In the genomic region with DNA sequence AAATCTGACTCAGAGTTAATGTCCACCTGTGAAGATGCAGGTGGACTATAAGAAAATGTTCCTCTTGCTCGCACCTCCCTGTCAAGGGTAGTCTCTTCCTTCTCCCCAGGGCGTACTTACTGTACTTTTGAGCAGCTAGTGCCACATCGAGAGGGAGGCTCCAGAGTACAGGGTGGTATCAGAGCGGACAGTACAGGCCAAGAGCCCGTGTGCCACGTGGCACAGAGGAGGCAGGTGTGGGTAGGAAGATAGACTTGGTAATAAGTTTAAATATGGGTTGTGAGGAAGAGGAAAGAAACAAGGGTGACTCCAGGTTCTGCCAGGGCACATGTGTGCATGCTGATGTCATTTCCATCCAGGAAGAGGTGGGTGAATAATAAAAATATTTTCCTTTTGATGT, we compare ENCODE assay signal across 22 mouse cellular contexts. TPM values are rescaled to one million over a fixed set of nuclear protein-coding genes. Genes with fewer than 3 reads are reported as not detected.
"Had no signal": no experiment of that assay in that cellular context is flagged by ENCODE, and none has a peak within 500 bp of the region (broad histone marks: within the 10 kb centered on the region; RNA-seq: fewer than 3 reads in every experiment).

No protein-coding gene starts in this region.

- H3K27me3 ChIP-seq: liver, embryonic 15.5 days; lung, embryonic 15.5 days; megakaryocyte, embryonic 14.5 days; midbrain, embryonic 12.5 days; neural tube, embryonic 12.5 days had no signal

- H3K9ac ChIP-seq: liver, embryonic 15.5 days; liver, postnatal 0 days; lung, embryonic 15.5 days; midbrain, embryonic 12.5 days; neural tube, embryonic 12.5 days had no signal

- H3K4me1 ChIP-seq: liver, embryonic 15.5 days; lung, embryonic 15.5 days; midbrain, embryonic 12.5 days; neural tube, embryonic 12.5 days had no signal

- ATAC-seq: liver, postnatal 0 days; lung, postnatal 0 days; midbrain, embryonic 16.5 days had no signal

- H3K4me2 ChIP-seq: liver, embryonic 15.5 days; lung, embryonic 15.5 days; midbrain, embryonic 12.5 days; neural tube, embryonic 12.5 days had no signal

- H3K27ac ChIP-seq: liver, embryonic 15.5 days; lung, embryonic 15.5 days; macrophage; midbrain, embryonic 12.5 days; neural tube, embryonic 12.5 days had no signal

- H3K4me3 ChIP-seq: liver, embryonic 15.5 days; lung, embryonic 15.5 days; megakaryocyte, embryonic 14.5 days; midbrain, embryonic 12.5 days; neural tube, embryonic 12.5 days had no signal

- DNase-seq: liver, postnatal 0 days; lung, adult 2 months; lung, postnatal 14 days; lung, postnatal 36 days; midbrain, embryonic 14.5 days; right cerebral cortex, postnatal 14 days; spleen, adult 18-20 months; thymus, adult 18-20 months; thymus, postnatal 14 days; thymus, postnatal 36 days had no signal

- H3K9me3 ChIP-seq: liver, embryonic 15.5 days; lung, embryonic 15.5 days; megakaryocyte, embryonic 14.5 days; midbrain, embryonic 12.5 days; neural tube, embryonic 12.5 days had no signal

RNA-seq across cellular contexts. Expression of gene Atp6v1c2, which starts 51.8 kb away (rescaled TPM):
- total RNA-seq: megakaryocyte progenitor cell, adult 5-6 weeks; monocyte, adult 5-6 weeks; neutrophil, adult 5-6 weeks had no signal
- polyA plus RNA-seq: liver, embryonic 15.5 days; macrophage; small intestine, adult 2 months had no signal
